Mouse (Mus musculus) spleen, postnatal 36 days (tissue): ENCODE results near the gene Cdk20.

Experiments used
- DNase-seq, 2 experiments: peaks; one replicate each; pipeline ENCODE4 v3.0.0; 2022; ENCODE audit warnings: low spot score in 2 of 2, mixed read lengths in 1 of 2

Gene Cdk20

GRCm38 (mm10) chr13:64432017-64432995, at the start of gene Cdk20:
Gene Cdk20 (plus strand): TSS chr13:64432314.
- peak; percentile 82 to 87 for DNase-seq

- DNase-seq, result no peak
Observed at GRCm38 (mm10) chr13:64384937-64385336, 47.2 kb upstream of the Cdk20 start.

GRCm38 (mm10) chr13:64386048-64386447, 46.1 kb upstream of the Cdk20 start:
- no peak for DNase-seq

GRCm38 (mm10) chr13:64388415-64388814, 43.7 kb upstream of the Cdk20 start:
- no peak for DNase-seq

GRCm38 (mm10) chr13:64396979-64397378, 35.1 kb upstream of the Cdk20 start:
- no peak for DNase-seq

- no peak for DNase-seq
Observed at GRCm38 (mm10) chr13:64398065-64398464, 34.0 kb upstream of the Cdk20 start.

- no peak for DNase-seq
Observed at GRCm38 (mm10) chr13:64399906-64400305, 32.2 kb upstream of the Cdk20 start.

- DNase-seq, result no peak
Observed at GRCm38 (mm10) chr13:64400801-64401361, 31.2 kb upstream of the Cdk20 start.

GRCm38 (mm10) chr13:64402006-64402405, 30.1 kb upstream of the Cdk20 start:
- DNase-seq, result peak in 1 of 2 experiments; percentile 19

GRCm38 (mm10) chr13:64402504-64402949, 29.6 kb upstream of the Cdk20 start:
- no peak for DNase-seq

- no peak for DNase-seq
Observed at GRCm38 (mm10) chr13:64402951-64403460, 29.1 kb upstream of the Cdk20 start.

GRCm38 (mm10) chr13:64403519-64403918, 28.6 kb upstream of the Cdk20 start:
- DNase-seq, result no peak

GRCm38 (mm10) chr13:64405550-64405949, 26.6 kb upstream of the Cdk20 start:
- DNase-seq, result no peak

GRCm38 (mm10) chr13:64407992-64408391, 24.1 kb upstream of the Cdk20 start:
- no peak for DNase-seq

- no peak for DNase-seq
Observed at GRCm38 (mm10) chr13:64410604-64411003, 21.5 kb upstream of the Cdk20 start.

GRCm38 (mm10) chr13:64411282-64411681, 20.8 kb upstream of the Cdk20 start:
- no peak for DNase-seq

- no peak for DNase-seq
Observed at GRCm38 (mm10) chr13:64412752-64413257, 19.3 kb upstream of the Cdk20 start.

- DNase-seq, result no peak
Observed at GRCm38 (mm10) chr13:64415659-64416058, 16.5 kb upstream of the Cdk20 start.

GRCm38 (mm10) chr13:64416955-64417601, 15.0 kb upstream of the Cdk20 start:
- no peak for DNase-seq

GRCm38 (mm10) chr13:64420847-64421246, 11.3 kb upstream of the Cdk20 start:
- no peak for DNase-seq

- DNase-seq, result no peak
Observed at GRCm38 (mm10) chr13:64421386-64421785, 10.7 kb upstream of the Cdk20 start.
